Mouse (Mus musculus) liver, embryonic 14.5 days (tissue): Measurements from ENCODE around the gene Map4k3. TPM values are rescaled to one million over a fixed set of nuclear protein-coding genes. Genes with fewer than 3 reads are reported as not detected.

Experiments
- ATAC-seq: fragments of 200-750 bp; cut with Nextera tagmentation; 2 replicates; pipeline ENCODE4 v1.8.0; 2017; ENCODE audit warnings: moderate number of reproducible peaks, mild to moderate bottlenecking, moderate library complexity; ENCODE audit not compliant: insufficient read depth
- DNase-seq, 3 experiments: peaks; one replicate each; pipeline ENCODE4 v3.0.0-alpha.2; 2012 to 2013; ENCODE audit warnings: low read depth in 3 of 3, low spot score in 3 of 3
- H3K27ac ChIP-seq: fragments of 300-500 bp; sonication (generic); 2 replicates; pipeline ENCODE4 v1.5.1; 2014; ENCODE audit warnings: moderate library complexity, mild to moderate bottlenecking, control low read depth, inconsistent platforms
- H3K27me3 ChIP-seq: fragments of 300-500 bp; sonication (generic); 2 replicates; pipeline ENCODE4 v1.6.1; 2014; ENCODE audit warnings: mild to moderate bottlenecking, low read length, moderate library complexity; ENCODE audit not compliant: control insufficient read depth, insufficient read depth
- H3K36me3 ChIP-seq: fragments of 300-500 bp; sonication (generic); replicated peaks from 2 replicates; pipeline ENCODE4 v1.6.1; 2014; ENCODE audit warnings: low read depth; ENCODE audit not compliant: control insufficient read depth, insufficient read depth
- H3K4me1 ChIP-seq, 2 experiments: fragments of 200-500 bp in 1 of 2; fragments of 300-500 bp in 1 of 2; sonication (generic) in 1 of 2; replicated peaks; 2 replicates each; pipeline ENCODE4 v1.6.1; 2012 to 2014; ENCODE audit warnings: antibody characterized with exemption in 1 of 2, inconsistent platforms in 1 of 2, low read length in 1 of 2; ENCODE audit not compliant: control insufficient read depth in 2 of 2, insufficient read depth in 2 of 2
- H3K4me2 ChIP-seq: fragments of 300-500 bp; sonication (generic); 2 replicates; pipeline ENCODE4 v1.6.1; 2014; ENCODE audit warnings: low read depth, mild to moderate bottlenecking, control low read depth, moderate library complexity
- H3K4me3 ChIP-seq, 2 experiments: fragments of 200-500 bp in 1 of 2; fragments of 300-500 bp in 1 of 2; sonication (generic) in 1 of 2; 2 replicates each; pipeline ENCODE4 v1.5.1; 2012 to 2014; ENCODE audit warnings: low read depth in 2 of 2, low read length in 2 of 2, mild to moderate bottlenecking in 2 of 2, control low read depth in 1 of 2, inconsistent platforms in 1 of 2, moderate library complexity in 1 of 2; ENCODE audit not compliant: insufficient read depth in 1 of 2
- H3K9ac ChIP-seq: fragments of 300-500 bp; sonication (generic); replicated peaks from 2 replicates; pipeline ENCODE4 v1.6.1; 2014; ENCODE audit warnings: mild to moderate bottlenecking, control low read depth, moderate library complexity
- H3K9me3 ChIP-seq: fragments of 300-500 bp; sonication (generic); 2 replicates; pipeline ENCODE4 v1.6.1; 2016; ENCODE audit warnings: low read length, mixed read lengths; ENCODE audit not compliant: control insufficient read depth
- CTCF ChIP-seq: IDR thresholded peaks from 2 replicates; pipeline ENCODE4 v1.5.1; 2016; ENCODE audit warnings: antibody characterized with exemption, low read depth, control low read depth
- EP300 ChIP-seq: IDR thresholded peaks from 2 replicates; pipeline ENCODE4 v1.6.1; 2016; ENCODE audit warnings: antibody characterized with exemption, low read depth
- WGBS: fragments of 180-500 bp; shearing (Covaris S2); extraction: QIAGEN DNeasy Blood & Tissue Kit; methylation state at CpG from one replicate; pipeline ENCODE4 v1.1.7; 2014; ENCODE audit not compliant: insufficient replicate concordance; 5-methylcytosine and 5-hydroxymethylcytosine counted together
- polyA plus RNA-seq, 2 experiments: library from polyadenylated mRNA; depleted of rRNA in 1 of 2; stranded (reverse) in 1 of 2; unstranded in 1 of 2; fragments of >200 nt; fragmentation: Nextera tagmentation in 1 of 2; extraction: Ambion mirVana in 1 of 2; gene quantifications; 2 replicates each; pipeline versions ENCODE4 v1.2.1 to v1.2.3; 2012 to 2014

Map4k3 gene
- polyA plus RNA-seq, 2 experiments: 4.0 to 4.3 TPM

DNA sequence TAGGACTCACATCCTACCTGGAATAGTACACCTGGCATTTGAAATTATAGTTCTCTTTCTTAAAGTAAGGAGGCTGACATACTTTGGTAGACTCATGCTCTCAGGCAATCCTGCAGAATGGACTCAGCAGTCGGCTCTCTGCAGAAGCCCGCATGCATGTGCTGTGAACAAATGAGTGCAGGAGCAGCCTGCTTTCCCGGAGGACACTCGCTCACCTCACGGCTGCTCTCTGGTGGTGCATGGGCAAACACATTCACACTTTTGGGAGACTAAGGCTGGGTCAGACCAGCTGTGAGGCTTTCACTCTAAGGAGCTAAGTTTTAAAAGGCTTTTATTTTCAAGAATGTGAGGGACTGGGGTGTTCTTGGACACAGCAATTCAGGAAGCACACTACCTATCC lies 109.4 kb downstream of the Map4k3 start:
- H3K4me1 ChIP-seq: no peaks in the 10 kb centered on the region
- TF ChIP-seq CTCF (no peak), EP300 (no peak)
- no peak for DNase-seq
- ATAC-seq: no peak
- H3K27ac ChIP-seq: no peak overlapping the region
- H3K4me3 ChIP-seq: no peak overlapping the region
- 81% methylated on average over 5 of the region's 5 CpGs for WGBS
- no peak overlapping the region for H3K9ac ChIP-seq
- H3K36me3 ChIP-seq: no peaks in the 10 kb centered on the region
- no peaks in the 10 kb centered on the region for H3K27me3 ChIP-seq
- H3K9me3 ChIP-seq: no peaks in the 10 kb centered on the region
- no peak overlapping the region for H3K4me2 ChIP-seq

DNA sequence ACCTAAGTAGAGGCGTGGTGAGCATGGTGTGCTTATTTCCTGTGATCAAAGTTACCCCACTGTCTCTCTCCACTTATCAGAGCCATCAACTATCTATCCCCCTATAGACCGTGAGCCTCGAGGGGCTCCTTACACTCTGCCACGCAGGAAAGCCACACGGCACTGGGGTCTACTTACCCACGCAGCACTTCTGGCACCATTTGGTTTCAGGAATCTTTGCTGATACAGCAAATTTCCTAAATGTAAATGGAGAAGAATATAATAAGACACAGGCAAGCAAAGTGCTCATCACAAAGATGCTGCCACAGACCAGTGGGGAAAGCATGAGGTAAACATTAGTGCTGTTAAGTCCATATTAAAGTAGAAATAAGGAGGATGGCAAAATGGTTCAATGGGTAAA lies 124.5 kb downstream of the Map4k3 start:
- H3K27me3 ChIP-seq: no peaks in the 10 kb centered on the region
- no peak overlapping the region for H3K27ac ChIP-seq
- DNase-seq (no peak), ATAC-seq (no peak)
- H3K9ac ChIP-seq: no peak overlapping the region
- 68% methylated on average over 6 of the region's 6 CpGs for WGBS
- H3K4me3 ChIP-seq: no peak overlapping the region
- H3K4me1 ChIP-seq: no peaks in the 10 kb centered on the region
- H3K4me2 ChIP-seq: no peak overlapping the region
- H3K36me3 ChIP-seq: no peaks in the 10 kb centered on the region; the same call in 1 of the 2 replicates
- no peaks in the 10 kb centered on the region for H3K9me3 ChIP-seq
- TF ChIP-seq EP300: no peak
- no peak for TF ChIP-seq CTCF

DNA sequence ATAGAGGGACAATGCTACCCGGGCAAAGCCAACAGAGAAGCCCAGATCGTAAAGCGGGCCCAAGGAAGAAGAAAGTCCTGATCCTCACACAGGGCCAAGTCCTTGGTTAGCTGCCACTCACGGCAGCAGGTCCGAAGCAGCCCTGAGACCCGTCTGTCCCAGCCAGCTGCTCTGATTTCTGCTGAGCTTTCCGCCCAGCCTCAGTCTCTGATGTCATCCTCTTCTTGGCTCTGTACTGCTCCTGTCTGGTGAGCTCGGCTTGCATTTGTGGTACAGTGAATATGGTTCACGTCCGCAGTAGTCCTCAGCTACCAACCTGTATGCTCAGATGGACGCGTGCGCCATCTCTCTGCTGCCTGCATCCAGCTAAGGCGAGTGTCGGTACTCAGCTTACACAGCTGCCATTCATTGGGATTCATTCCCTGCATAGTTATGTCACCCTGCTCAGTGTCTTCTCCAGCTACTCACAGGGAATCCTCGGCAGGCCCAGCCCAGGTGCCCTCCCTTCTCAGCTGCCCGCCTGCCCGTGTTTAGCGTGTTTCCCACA lies 125.1 kb downstream of the Map4k3 start:
- no peaks in the 10 kb centered on the region; the same call in 1 of the 2 replicates for H3K36me3 ChIP-seq
- no peak overlapping the region for H3K4me2 ChIP-seq
- no peaks in the 10 kb centered on the region for H3K27me3 ChIP-seq
- TF ChIP-seq EP300 (no peak), CTCF (no peak)
- ATAC-seq (no peak), DNase-seq (no peak)
- H3K27ac ChIP-seq: no peak overlapping the region
- 77% methylated on average over 19 of the region's 19 CpGs for WGBS
- no peaks in the 10 kb centered on the region for H3K9me3 ChIP-seq
- H3K4me3 ChIP-seq: no peak overlapping the region
- no peaks in the 10 kb centered on the region for H3K4me1 ChIP-seq
- no peak overlapping the region for H3K9ac ChIP-seq

DNA sequence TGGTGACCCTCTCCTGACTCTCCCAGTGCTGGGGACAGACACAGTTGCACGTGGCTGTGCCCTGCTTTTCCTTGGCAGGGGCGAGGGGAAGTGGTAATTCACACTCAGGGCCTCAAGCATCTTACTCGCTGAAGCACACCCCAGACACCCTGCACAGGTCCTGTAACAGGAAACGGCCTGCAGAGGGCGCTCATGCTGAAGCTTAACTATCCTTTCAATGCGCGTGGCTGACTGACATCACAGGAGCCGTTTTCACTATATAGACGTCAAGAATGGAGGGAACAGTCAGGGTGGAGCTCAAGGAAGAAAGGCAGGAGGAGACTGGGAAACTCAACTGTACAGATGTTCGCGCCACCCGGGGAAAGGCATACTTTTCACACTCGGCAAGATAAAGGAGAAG lies 126.9 kb downstream of the Map4k3 start:
- Histone ChIP-seq H3K27me3 (no peaks in the 10 kb centered on the region), H3K4me3 (no peak overlapping the region), H3K4me1 (no peaks in the 10 kb centered on the region), H3K4me2 (no peak overlapping the region), H3K9me3 (no peaks in the 10 kb centered on the region), H3K36me3 (no peaks in the 10 kb centered on the region; the same call in 1 of the 2 replicates), H3K9ac (no peak overlapping the region), H3K27ac (no peak overlapping the region)
- ATAC-seq (no peak), DNase-seq (peak in 2 of 3 experiments; percentile 6 to 9)
- peak; percentile 67 for TF ChIP-seq CTCF
- TF ChIP-seq EP300: no peak
- WGBS: 57% methylated on average over 13 of the region's 13 CpGs

DNA sequence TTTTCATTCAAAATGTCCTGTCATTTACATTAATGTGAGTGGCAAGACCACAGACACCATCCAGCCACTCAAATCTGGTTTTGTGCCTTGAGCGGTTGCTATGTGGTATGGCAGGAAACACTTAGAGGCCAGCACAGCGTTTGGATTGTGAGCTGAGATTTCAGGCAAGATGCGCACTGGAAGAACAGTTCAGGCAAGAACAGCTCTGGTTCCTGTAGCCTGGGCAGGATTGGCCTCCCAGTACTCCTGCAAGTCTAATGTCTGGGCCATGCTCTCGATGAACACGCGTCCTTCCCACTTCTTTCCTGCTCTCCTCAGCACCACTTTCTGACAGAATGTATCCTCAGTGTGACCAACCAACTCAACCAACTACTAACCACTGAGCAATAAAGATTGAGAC lies 145.2 kb downstream of the Map4k3 start:
- no peak for DNase-seq
- 76% methylated on average over 6 of the region's 6 CpGs for WGBS
- ATAC-seq: no peak

More for the DNA sequence above, 145.2 kb downstream of the Map4k3 start:
- Histone ChIP-seq H3K36me3 (no peaks in the 10 kb centered on the region), H3K4me1 (no peaks in the 10 kb centered on the region), H3K27me3 (no peaks in the 10 kb centered on the region), H3K9me3 (no peaks in the 10 kb centered on the region), H3K9ac (no peak overlapping the region), H3K27ac (no peak overlapping the region), H3K4me3 (no peak overlapping the region), H3K4me2 (no peak overlapping the region)
- no peak for TF ChIP-seq EP300
- no peak for TF ChIP-seq CTCF
